Mouse (Mus musculus): Measurements from ENCODE around the gene Tirap. TPM values are rescaled to one million over a fixed set of nuclear protein-coding genes. Genes with fewer than 3 reads are reported as not detected.

Tirap gene
- polyA plus RNA-seq, 1 experiment from 2014 or later: 4.3 TPM

DNA sequence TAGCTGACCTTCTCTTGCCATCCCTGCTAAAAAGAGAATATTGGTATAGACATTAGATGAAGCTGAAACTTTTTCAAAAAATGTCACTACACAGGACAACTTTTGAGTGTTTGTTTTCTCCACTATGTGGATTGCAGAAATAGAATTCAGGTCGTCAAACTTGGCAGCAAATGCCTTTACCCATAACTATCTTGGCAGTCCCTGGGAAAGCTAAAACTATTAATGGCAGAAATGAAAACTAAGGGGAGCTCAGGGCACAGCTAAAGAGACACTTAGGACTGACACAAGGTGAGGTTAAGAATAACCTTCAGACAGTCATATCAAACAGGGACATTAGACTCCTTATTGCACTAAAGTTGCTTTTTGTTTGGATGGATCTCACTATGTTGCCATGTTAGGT lies 17.9 kb upstream of the Tirap start:
- Histone ChIP-seq H3K9me3 (replicated peaks; ENCODE audit: control insufficient read depth, low read length, poor library complexity, severe bottlenecking) (no peaks in the 10 kb centered on the region), H3K4me1 (ENCODE audit: control insufficient read depth, insufficient read depth, low read length) (no peaks in the 10 kb centered on the region), H3K36me3 (ENCODE audit: control insufficient read depth, insufficient read depth, low read length) (peaks cover 39% of the 10 kb centered on the region), H3K4me2 (ENCODE audit: low read length) (no peak overlapping the region), H3K27me3 (ENCODE audit: control insufficient read depth, insufficient read depth, low read depth, low read length) (no peaks in the 10 kb centered on the region), H3K4me3 (ENCODE audit: low read depth, low read length) (no peak overlapping the region), H3K9ac (ENCODE audit: low read depth, low read length) (no peak overlapping the region), H3K27ac (ENCODE audit: low read length) (no peak overlapping the region)
- no peak for ATAC-seq
- WGBS: 81% methylated on average over 1 of the region's 1 CpGs

DNA sequence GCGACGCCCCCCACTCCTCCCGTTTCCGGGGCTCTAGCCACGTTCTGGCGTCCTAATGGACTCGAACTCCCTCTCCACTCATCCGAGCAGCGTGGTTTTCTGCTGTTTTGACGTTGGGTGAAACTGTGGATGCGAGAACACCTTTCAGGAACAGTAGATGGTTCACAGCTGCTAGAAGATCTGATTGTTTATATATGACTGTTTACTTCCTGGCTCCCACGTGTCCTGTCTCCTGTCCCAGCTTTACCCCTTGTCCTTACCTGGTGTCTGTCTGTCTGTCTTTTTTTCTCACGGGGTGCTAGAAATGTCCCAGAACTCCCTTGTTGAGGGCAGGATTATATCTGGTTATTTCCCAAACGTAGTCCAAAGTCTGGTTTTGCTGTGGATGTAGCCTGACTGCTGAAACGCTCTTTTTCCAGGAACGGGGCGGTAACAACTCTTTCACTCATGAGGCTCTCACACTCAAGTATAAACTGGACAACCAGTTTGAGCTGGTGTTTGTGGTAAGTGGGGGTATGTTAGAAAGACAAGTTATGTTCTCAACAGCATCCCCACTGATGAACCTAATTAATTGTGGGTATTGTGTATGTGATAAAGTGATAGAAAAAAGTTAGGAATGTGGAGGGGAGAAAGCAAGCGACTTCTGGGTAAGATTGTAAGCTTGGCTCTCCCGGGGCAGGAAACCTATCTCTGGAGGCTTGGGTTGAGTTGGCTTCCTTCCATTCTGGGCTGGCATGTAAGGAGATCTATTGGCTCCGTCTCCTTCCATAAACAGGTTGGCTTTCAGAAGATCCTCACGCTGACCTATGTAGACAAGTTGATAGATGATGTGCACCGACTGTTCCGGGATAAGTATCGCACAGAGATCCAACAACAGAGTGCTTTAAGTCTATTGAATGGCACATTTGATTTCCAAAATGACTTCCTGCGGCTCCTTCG lies 11.8 kb upstream of the Tirap start:
- WGBS: 36% methylated on average over 26 of the region's 26 CpGs
- Histone ChIP-seq H3K9me3 (replicated peaks; ENCODE audit: control insufficient read depth, low read length, poor library complexity, severe bottlenecking) (no peaks in the 10 kb centered on the region), H3K36me3 (ENCODE audit: control insufficient read depth, insufficient read depth, low read length) (peaks cover 27% of the 10 kb centered on the region), H3K4me2 (ENCODE audit: low read length) (peak overlapping the region; percentile 93), H3K27me3 (ENCODE audit: control insufficient read depth, insufficient read depth, low read depth, low read length) (no peaks in the 10 kb centered on the region), H3K27ac (ENCODE audit: low read length) (peak overlapping the region; percentile 64; the same call in 1 of the 2 replicates), H3K4me1 (ENCODE audit: control insufficient read depth, insufficient read depth, low read length) (peaks cover 17% of the 10 kb centered on the region), H3K4me3 (ENCODE audit: low read depth, low read length) (peak overlapping the region; percentile 60), H3K9ac (ENCODE audit: low read depth, low read length) (peak overlapping the region; percentile 93)
- no peak for ATAC-seq

- H3K4me2 ChIP-seq (ENCODE audit: low read length): peak within 1 kb of the TSS; percentile 93
- H3K9ac ChIP-seq (ENCODE audit: low read depth, low read length): peak within 1 kb of the TSS; percentile 93
- H3K36me3 ChIP-seq (ENCODE audit: control insufficient read depth, insufficient read depth, low read length): peaks cover 28% of the 10 kb centered on the region
- peak within 1 kb of the TSS; percentile 95 for H3K27ac ChIP-seq (ENCODE audit: low read length)
- H3K27me3 ChIP-seq (ENCODE audit: control insufficient read depth, insufficient read depth, low read depth, low read length): no peaks in the 10 kb centered on the region
- H3K4me1 ChIP-seq (ENCODE audit: control insufficient read depth, insufficient read depth, low read length): peaks cover 17% of the 10 kb centered on the region
- peak; percentile 99 for ATAC-seq
- no peaks in the 10 kb centered on the region for H3K9me3 ChIP-seq (replicated peaks; ENCODE audit: control insufficient read depth, low read length, poor library complexity, severe bottlenecking)
- H3K4me3 ChIP-seq (ENCODE audit: low read depth, low read length): peak within 1 kb of the TSS; percentile 60
- 1% methylated on average over 59 of the region's 72 CpGs for WGBS
Observed at GRCm38 (mm10) chr9:35210542-35211474, 10.7 kb upstream of the Tirap start, which contains the start of gene Foxred1. Foxred1 (minus strand) TSS chr9:35211055.

GRCm38 (mm10) chr9:35204421-35204820 lies 4.3 kb upstream of the Tirap start:
- Histone ChIP-seq H3K4me1 (ENCODE audit: control insufficient read depth, insufficient read depth, low read length) (peaks cover 8% of the 10 kb centered on the region), H3K9ac (ENCODE audit: low read depth, low read length) (no peak overlapping the region), H3K27ac (ENCODE audit: low read length) (no peak overlapping the region), H3K4me3 (ENCODE audit: low read depth, low read length) (no peak overlapping the region), H3K27me3 (ENCODE audit: control insufficient read depth, insufficient read depth, low read depth, low read length) (no peaks in the 10 kb centered on the region), H3K36me3 (ENCODE audit: control insufficient read depth, insufficient read depth, low read length) (peaks cover 21% of the 10 kb centered on the region), H3K9me3 (replicated peaks; ENCODE audit: control insufficient read depth, low read length, poor library complexity, severe bottlenecking) (no peaks in the 10 kb centered on the region), H3K4me2 (ENCODE audit: low read length) (no peak overlapping the region)
- ATAC-seq: no peak
- 93% methylated on average over 2 of the region's 2 CpGs for WGBS

GRCm38 (mm10) chr9:35203536-35203935 lies 3.4 kb upstream of the Tirap start:
- Histone ChIP-seq H3K27me3 (ENCODE audit: control insufficient read depth, insufficient read depth, low read depth, low read length) (no peaks in the 10 kb centered on the region), H3K9me3 (replicated peaks; ENCODE audit: control insufficient read depth, low read length, poor library complexity, severe bottlenecking) (no peaks in the 10 kb centered on the region), H3K4me1 (ENCODE audit: control insufficient read depth, insufficient read depth, low read length) (peaks cover 8% of the 10 kb centered on the region), H3K4me3 (ENCODE audit: low read depth, low read length) (no peak overlapping the region), H3K27ac (ENCODE audit: low read length) (no peak overlapping the region; the same call in 1 of the 2 replicates), H3K4me2 (ENCODE audit: low read length) (no peak overlapping the region), H3K9ac (ENCODE audit: low read depth, low read length) (no peak overlapping the region), H3K36me3 (ENCODE audit: control insufficient read depth, insufficient read depth, low read length) (peaks cover 21% of the 10 kb centered on the region)
- no peak for ATAC-seq
- WGBS: 78% methylated on average over 3 of the region's 3 CpGs

GRCm38 (mm10) chr9:35200529-35201060 lies 504 bp upstream of the Tirap start:
- WGBS: 52% methylated on average over 9 of the region's 9 CpGs
- H3K4me3 ChIP-seq (ENCODE audit: low read depth, low read length): peak overlapping the region; percentile 58
- peak overlapping the region; percentile 76 for H3K9ac ChIP-seq (ENCODE audit: low read depth, low read length)

GRCm38 (mm10) chr9:35198945-35199771 lies 933 bp downstream of the Tirap start:
- H3K9me3 ChIP-seq (replicated peaks; ENCODE audit: control insufficient read depth, low read length, poor library complexity, severe bottlenecking): no peaks in the 10 kb centered on the region
- peak overlapping the region; percentile 76 for H3K9ac ChIP-seq (ENCODE audit: low read depth, low read length)
- WGBS: 26% methylated on average over 18 of the region's 18 CpGs
- peak overlapping the region; percentile 87 for H3K4me2 ChIP-seq (ENCODE audit: low read length)
- no peaks in the 10 kb centered on the region for H3K27me3 ChIP-seq (ENCODE audit: control insufficient read depth, insufficient read depth, low read depth, low read length)
- H3K27ac ChIP-seq (ENCODE audit: low read length): peak overlapping the region; percentile 56; the same call in 1 of the 2 replicates
- peaks cover 8% of the 10 kb centered on the region for H3K4me1 ChIP-seq (ENCODE audit: control insufficient read depth, insufficient read depth, low read length)
- H3K4me3 ChIP-seq (ENCODE audit: low read depth, low read length): peak overlapping the region; percentile 58
- H3K36me3 ChIP-seq (ENCODE audit: control insufficient read depth, insufficient read depth, low read length): no peaks in the 10 kb centered on the region
- peak; percentile 74 for ATAC-seq

More at GRCm38 (mm10) chr9:35200529-35201060, 504 bp upstream of the Tirap start:
- H3K27ac ChIP-seq (ENCODE audit: low read length): no peak overlapping the region
- H3K27me3 ChIP-seq (ENCODE audit: control insufficient read depth, insufficient read depth, low read depth, low read length): no peaks in the 10 kb centered on the region
- peak overlapping the region; percentile 87 for H3K4me2 ChIP-seq (ENCODE audit: low read length)
- H3K36me3 ChIP-seq (ENCODE audit: control insufficient read depth, insufficient read depth, low read length): peaks cover 12% of the 10 kb centered on the region; the same call in 1 of the 2 replicates
- H3K4me1 ChIP-seq (ENCODE audit: control insufficient read depth, insufficient read depth, low read length): peaks cover 8% of the 10 kb centered on the region
- H3K9me3 ChIP-seq (replicated peaks; ENCODE audit: control insufficient read depth, low read length, poor library complexity, severe bottlenecking): no peaks in the 10 kb centered on the region
- 0 out of 2 replicates have a peak, but pooled peaks have one; percentile 4 for ATAC-seq

- no peaks in the 10 kb centered on the region for H3K9me3 ChIP-seq (replicated peaks; ENCODE audit: control insufficient read depth, low read length, poor library complexity, severe bottlenecking)
- 66% methylated on average over 10 of the region's 10 CpGs for WGBS
- no peak for ATAC-seq
Observed at GRCm38 (mm10) chr9:35198351-35198750, 1.7 kb downstream of the Tirap start.

More at GRCm38 (mm10) chr9:35198351-35198750, 1.7 kb downstream of the Tirap start:
- no peak overlapping the region for H3K27ac ChIP-seq (ENCODE audit: low read length)
- peaks cover 8% of the 10 kb centered on the region for H3K4me1 ChIP-seq (ENCODE audit: control insufficient read depth, insufficient read depth, low read length)
- no peak overlapping the region for H3K4me3 ChIP-seq (ENCODE audit: low read depth, low read length)
- H3K36me3 ChIP-seq (ENCODE audit: control insufficient read depth, insufficient read depth, low read length): no peaks in the 10 kb centered on the region
- H3K27me3 ChIP-seq (ENCODE audit: control insufficient read depth, insufficient read depth, low read depth, low read length): no peaks in the 10 kb centered on the region
- H3K4me2 ChIP-seq (ENCODE audit: low read length): no peak overlapping the region
- H3K9ac ChIP-seq (ENCODE audit: low read depth, low read length): no peak overlapping the region

All from midbrain, embryonic 16.5 days (tissue).